Comparison of ENCODE assay signal across 8 mouse cellular contexts in the genomic region with DNA sequence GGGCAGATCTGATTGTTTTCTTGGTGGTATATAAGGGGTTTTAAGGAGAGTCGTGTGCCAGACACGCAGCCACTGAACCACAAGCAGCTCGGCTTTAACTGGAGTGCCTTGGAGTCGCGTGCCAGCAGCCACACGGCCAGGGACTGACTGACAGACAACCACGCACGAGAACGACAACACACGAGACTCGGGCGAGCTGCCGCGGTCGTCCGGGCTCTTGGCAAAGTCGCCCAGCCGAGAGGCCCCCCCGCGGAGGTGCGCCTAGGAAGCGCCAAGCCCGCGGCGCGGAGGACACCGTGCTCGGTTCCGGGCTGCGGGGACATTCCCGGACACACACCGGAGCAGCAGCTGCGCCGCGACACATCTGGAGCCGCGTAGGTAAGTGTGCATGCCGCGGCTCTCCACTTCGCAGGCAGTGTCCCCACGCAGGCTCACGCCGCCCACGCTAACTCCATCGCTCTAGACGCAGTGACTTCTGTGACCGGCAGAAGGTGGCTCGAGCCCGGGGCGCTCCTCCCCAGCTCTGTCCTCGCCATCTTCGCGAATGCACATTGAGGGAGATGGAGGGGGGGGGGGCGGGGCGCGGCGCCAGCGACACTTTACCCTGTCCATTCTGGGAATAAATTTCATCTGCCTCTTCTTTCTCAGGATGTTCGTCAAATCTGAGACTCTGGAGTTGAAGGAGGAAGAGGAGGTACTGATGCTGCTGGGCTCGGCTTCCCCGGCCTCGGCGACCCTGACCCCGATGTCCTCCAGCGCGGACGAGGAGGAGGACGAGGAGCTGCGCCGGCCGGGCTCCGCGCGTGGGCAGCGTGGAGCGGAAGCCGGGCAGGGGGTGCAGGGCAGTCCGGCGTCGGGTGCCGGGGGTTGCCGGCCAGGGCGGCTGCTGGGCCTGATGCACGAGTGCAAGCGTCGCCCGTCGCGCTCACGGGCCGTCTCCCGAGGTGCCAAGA. TPM values are rescaled to one million over a fixed set of nuclear protein-coding genes. Genes with fewer than 3 reads are reported as not detected.
DNase-seq lines count a peak whose midpoint lies in the region; ATAC-seq lines count a peak whose summit lies in the region.

Gene Neurog2, plus strand, starts transcription at position 56 of the 953 bp plus-strand sequence.

- no peak within 1 kb of the TSS for H3K9ac ChIP-seq in lung, embryonic 15.5 days
- peak within 1 kb of the TSS; percentile 29; the same call in 1 of the 2 replicates for H3K9ac ChIP-seq in intestine, embryonic 16.5 days (ENCODE audit: low read depth, low read length)
- peak within 1 kb of the TSS; percentile 74 for H3K9ac ChIP-seq in midbrain, embryonic 13.5 days (replicated peaks)

- H3K4me3 ChIP-seq in lung, embryonic 15.5 days = peak within 1 kb of the TSS; percentile 29
- peak within 1 kb of the TSS; percentile 57 for H3K4me3 ChIP-seq in forebrain, embryonic 10.5 days
- H3K4me3 ChIP-seq in intestine, embryonic 16.5 days (ENCODE audit: low read length) = peak within 1 kb of the TSS; percentile 51
- H3K4me3 ChIP-seq in midbrain, embryonic 13.5 days (replicated peaks) = peak within 1 kb of the TSS; percentile 53

- no peak within 1 kb of the TSS for H3K27ac ChIP-seq in lung, embryonic 15.5 days
- peak within 1 kb of the TSS; percentile 87 for H3K27ac ChIP-seq in forebrain, embryonic 10.5 days
- H3K27ac ChIP-seq in intestine, embryonic 16.5 days (ENCODE audit: low read length) = no peak within 1 kb of the TSS
- peak within 1 kb of the TSS; percentile 90 for H3K27ac ChIP-seq in midbrain, embryonic 13.5 days

- no peaks in the 10 kb centered on the region for H3K36me3 ChIP-seq in lung, embryonic 15.5 days
- no peaks in the 10 kb centered on the region for H3K36me3 ChIP-seq in forebrain, embryonic 10.5 days (replicated peaks)
- H3K36me3 ChIP-seq in intestine, embryonic 16.5 days (ENCODE audit: control insufficient read depth, insufficient read depth, low read length) = no peaks in the 10 kb centered on the region
- no peaks in the 10 kb centered on the region for H3K36me3 ChIP-seq in midbrain, embryonic 13.5 days

- peaks cover 30% of the 10 kb centered on the region for H3K4me1 ChIP-seq in lung, embryonic 15.5 days
- peaks cover 68% of the 10 kb centered on the region for H3K4me1 ChIP-seq in forebrain, embryonic 10.5 days
- peaks cover 27% of the 10 kb centered on the region for H3K4me1 ChIP-seq in intestine, embryonic 16.5 days (ENCODE audit: control insufficient read depth, insufficient read depth, low read length)
- peaks cover 52% of the 10 kb centered on the region for H3K4me1 ChIP-seq in midbrain, embryonic 13.5 days (replicated peaks)

- DNase-seq in lung, postnatal 10 days = no peak
- peak; percentile 66 for DNase-seq in ZHBTc4 (ENCODE audit: low read depth, low spot score)
- peak; percentile 73 for DNase-seq in forebrain, embryonic 10.5 days (ENCODE audit: extremely low spot score, low spot score)
- DNase-seq in gastrocnemius, postnatal 4 days (ENCODE audit: low spot score in 2 of 2) = no peak

- peak within 1 kb of the TSS; percentile 72 for H3K4me2 ChIP-seq in lung, embryonic 15.5 days
- H3K4me2 ChIP-seq in intestine, embryonic 16.5 days (ENCODE audit: low read depth, low read length) = peak within 1 kb of the TSS; percentile 85
- H3K4me2 ChIP-seq in midbrain, embryonic 13.5 days (replicated peaks) = peak within 1 kb of the TSS; percentile 66

- ATAC-seq in lung, embryonic 15.5 days (ENCODE audit: borderline replicate concordance, extremely low read depth, low FRiP score, low TSS enrichment) = peak; percentile 29; the same call in 1 of the 2 replicates
- peak; percentile 45 for ATAC-seq in intestine, embryonic 16.5 days
- peak; percentile 64 for ATAC-seq in midbrain, embryonic 13.5 days
- no peak for ATAC-seq in erythroid progenitor cell, adult 5-6 weeks (replicated peaks; ENCODE audit: low FRiP score, poor library complexity, severe bottlenecking)

- under 1% methylated on average over 92 of the region's 92 CpGs for WGBS in lung, embryonic 15.5 days
- under 1% methylated on average over 89 of the region's 92 CpGs for WGBS in forebrain, embryonic 10.5 days
- WGBS in intestine, embryonic 16.5 days = under 1% methylated on average over 92 of the region's 92 CpGs
- WGBS in midbrain, embryonic 13.5 days = under 1% methylated on average over 75 of the region's 92 CpGs

- peaks cover 94% of the 10 kb centered on the region for H3K27me3 ChIP-seq in lung, embryonic 15.5 days
- peaks cover 100% of the 10 kb centered on the region for H3K27me3 ChIP-seq in forebrain, embryonic 10.5 days (ENCODE audit: poor library complexity, severe bottlenecking)
- H3K27me3 ChIP-seq in intestine, embryonic 16.5 days (replicated peaks; ENCODE audit: control insufficient read depth, insufficient read depth, low read length) = peaks cover 66% of the 10 kb centered on the region
- peaks cover 77% of the 10 kb centered on the region for H3K27me3 ChIP-seq in midbrain, embryonic 13.5 days

- H3K9me3 ChIP-seq in lung, embryonic 15.5 days = no peaks in the 10 kb centered on the region
- no peaks in the 10 kb centered on the region for H3K9me3 ChIP-seq in forebrain, embryonic 10.5 days
- no peaks in the 10 kb centered on the region for H3K9me3 ChIP-seq in intestine, embryonic 16.5 days (ENCODE audit: control insufficient read depth, low read length)
- no peaks in the 10 kb centered on the region for H3K9me3 ChIP-seq in midbrain, embryonic 13.5 days

RNA-seq across cellular contexts. Expression of gene Neurog2, which starts in this region (rescaled TPM):
- polyA plus RNA-seq in lung, embryonic 15.5 days (2015; fragmentation: Nextera tagmentation; extraction: Ambion mirVana) = not detected in 2 replicates
- polyA plus RNA-seq in forebrain, embryonic 10.5 days (2016; fragmentation: Nextera tagmentation; extraction: Ambion mirVana) = 20.2 and 28.0 TPM in 2 replicates
- polyA plus RNA-seq in intestine, embryonic 16.5 days (2015; fragmentation: Nextera tagmentation; extraction: Ambion mirVana) = not detected in 2 replicates
- 58.3 and 67.5 TPM in 2 replicates for polyA plus RNA-seq in midbrain, embryonic 13.5 days (2015; fragmentation: Nextera tagmentation; extraction: Ambion mirVana)
- not detected in 2 replicates for total RNA-seq in erythroid progenitor cell, adult 5-6 weeks (2015; ENCODE audit: low replicate concordance)
- total RNA-seq in erythroid progenitor cell, adult 5-6 weeks (2017; ENCODE audit: low replicate concordance) = not detected in 2 replicates
- total RNA-seq in gastrocnemius, postnatal 4 days (2021) = not detected

Comparison
In these comparisons a context has a peak if more than half of its experiments do, and no peak if none do; other contexts are left out.
1. RNA of gene Neurog2 (polyA plus RNA-seq): 58.3 to 67.5 TPM in midbrain, embryonic 13.5 days and 20.2 to 28.0 TPM in forebrain, embryonic 10.5 days; not detected in lung, embryonic 15.5 days and not detected in intestine, embryonic 16.5 days; every median in the first group is over 10 times any median in the second.
2. Peak in ATAC-seq, H3K4me3 ChIP-seq and H3K4me2 ChIP-seq in lung, embryonic 15.5 days; RNA of the gene not detected or under 1 TPM.
3. Peak in ATAC-seq, H3K4me3 ChIP-seq, H3K9ac ChIP-seq and H3K4me2 ChIP-seq in intestine, embryonic 16.5 days; RNA of the gene not detected or under 1 TPM.
4. H3K27ac ChIP-seq: peak in forebrain, embryonic 10.5 days (single experiment) and midbrain, embryonic 13.5 days (single experiment); none in lung, embryonic 15.5 days (single experiment) and intestine, embryonic 16.5 days (single experiment).
5. DNase-seq: peak in ZHBTc4 (single experiment) and forebrain, embryonic 10.5 days (single experiment); none in lung, postnatal 10 days (single experiment) and gastrocnemius, postnatal 4 days (0 of 2).
6. Peak in every context shown above with its lines, with median percentiles within 50 percentile points of each other: H3K4me2 ChIP-seq and H3K4me3 ChIP-seq.